In the genomic region with DNA sequence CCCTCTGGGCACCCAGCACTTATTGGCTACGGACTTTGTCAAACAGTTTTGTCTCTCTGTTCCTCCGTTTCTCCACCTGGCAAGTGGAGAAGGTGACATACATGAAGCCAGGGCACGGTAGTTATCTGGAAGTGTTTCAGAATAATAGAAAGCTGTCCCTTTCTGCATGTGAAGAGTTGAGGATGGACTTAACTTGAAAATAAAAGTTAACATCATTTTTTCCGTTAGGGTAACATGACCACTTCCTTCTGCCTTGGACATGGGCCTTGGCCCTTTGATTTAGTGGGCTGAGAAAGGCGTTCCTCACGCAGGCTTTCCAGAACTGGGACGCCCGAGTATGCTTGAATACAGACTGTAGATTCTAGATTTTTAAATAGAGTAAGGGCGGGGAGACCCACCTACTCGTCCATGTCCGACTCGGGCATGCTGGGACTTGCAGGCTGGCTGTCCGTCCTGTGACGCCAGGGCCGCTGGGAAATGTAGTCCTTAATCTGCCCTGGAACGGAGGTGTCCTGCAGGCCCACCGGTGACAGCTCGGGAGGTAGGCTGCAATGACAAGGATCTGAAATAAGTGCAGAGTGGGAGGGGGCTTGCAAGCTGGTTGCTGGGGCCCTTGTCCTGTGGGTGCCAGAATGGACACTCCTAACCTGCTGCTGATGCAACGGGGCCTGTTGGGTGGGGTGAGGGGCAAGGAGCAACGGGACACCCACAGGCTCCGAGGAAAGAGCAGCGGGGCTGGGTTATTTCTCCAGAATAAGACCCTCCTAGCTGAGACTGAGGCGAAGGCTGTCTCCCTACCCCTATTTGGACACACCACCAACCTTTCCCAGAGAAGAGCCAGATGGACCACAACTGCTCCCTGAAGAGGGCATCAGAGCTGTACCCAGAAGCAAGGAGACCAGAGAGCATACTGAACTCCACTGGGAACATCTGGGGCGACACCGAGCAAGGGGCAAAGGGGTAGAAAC, we compare ENCODE assay signal across 8 mouse cellular contexts. TPM values are rescaled to one million over a fixed set of nuclear protein-coding genes. Genes with fewer than 3 reads are reported as not detected.
DNase-seq lines count a peak whose midpoint lies in the region; ATAC-seq and TF ChIP-seq lines count a peak whose summit lies in the region.

A gene (plus strand): TSS at position 475 of the 968 bp plus-strand sequence.

- H3K4me2 ChIP-seq in forebrain, embryonic 15.5 days (replicated peaks): peak within 1 kb of the TSS; percentile 53
- peak within 1 kb of the TSS; percentile 67 for H3K4me2 ChIP-seq in liver, embryonic 16.5 days (ENCODE audit: low read depth, low read length)
- H3K4me2 ChIP-seq in neural tube, embryonic 13.5 days: peak within 1 kb of the TSS; percentile 78

- H3K9ac ChIP-seq in forebrain, embryonic 15.5 days (replicated peaks): peak within 1 kb of the TSS; percentile 69
- peak within 1 kb of the TSS; percentile 60 for H3K9ac ChIP-seq in liver, embryonic 16.5 days (ENCODE audit: low read depth, low read length)
- H3K9ac ChIP-seq in neural tube, embryonic 13.5 days: peak within 1 kb of the TSS; percentile 83

- intact Hi-C loops in heart, postnatal 14 days (cut with DNase I): no loop called here

- no peaks in the 10 kb centered on the region for H3K9me3 ChIP-seq in G1E (replicated peaks)
- no peaks in the 10 kb centered on the region for H3K9me3 ChIP-seq in forebrain, embryonic 15.5 days
- H3K9me3 ChIP-seq in liver, embryonic 16.5 days (replicated peaks; ENCODE audit: control insufficient read depth, low read length): no peaks in the 10 kb centered on the region
- no peaks in the 10 kb centered on the region for H3K9me3 ChIP-seq in neural tube, embryonic 13.5 days

- WGBS in forebrain, embryonic 15.5 days: 15% methylated on average over 25 of the region's 25 CpGs
- WGBS in large intestine, adult 2 months: 7% methylated on average over 25 of the region's 25 CpGs
- 10% methylated on average over 25 of the region's 25 CpGs for WGBS in liver, embryonic 16.5 days (ENCODE audit: insufficient replicate concordance)
- WGBS in neural tube, embryonic 13.5 days: 17% methylated on average over 25 of the region's 25 CpGs

- H3K4me1 ChIP-seq in G1E (ENCODE audit: insufficient read depth, low read depth, low read length): peaks cover 58% of the 10 kb centered on the region
- H3K4me1 ChIP-seq in forebrain, embryonic 15.5 days: peaks cover 15% of the 10 kb centered on the region
- peaks cover 14% of the 10 kb centered on the region for H3K4me1 ChIP-seq in liver, embryonic 16.5 days (ENCODE audit: control insufficient read depth, low read depth, low read length)
- H3K4me1 ChIP-seq in neural tube, embryonic 13.5 days (replicated peaks): peaks cover 25% of the 10 kb centered on the region

- H3K27me3 ChIP-seq in G1E (ENCODE audit: insufficient read depth, low read length): 0 out of 2 replicates have a peak, but pooled peaks cover 3% of the 10 kb centered on the region
- H3K27me3 ChIP-seq in forebrain, embryonic 15.5 days: no peaks in the 10 kb centered on the region
- H3K27me3 ChIP-seq in liver, embryonic 16.5 days (ENCODE audit: control insufficient read depth, insufficient read depth, low read depth, low read length): no peaks in the 10 kb centered on the region
- H3K27me3 ChIP-seq in neural tube, embryonic 13.5 days: no peaks in the 10 kb centered on the region

- peaks cover 35% of the 10 kb centered on the region for H3K36me3 ChIP-seq in G1E (replicated peaks)
- H3K36me3 ChIP-seq in forebrain, embryonic 15.5 days: peaks cover 6% of the 10 kb centered on the region
- no peaks in the 10 kb centered on the region for H3K36me3 ChIP-seq in liver, embryonic 16.5 days (ENCODE audit: control insufficient read depth, insufficient read depth)
- peaks cover 22% of the 10 kb centered on the region for H3K36me3 ChIP-seq in neural tube, embryonic 13.5 days

- TF ChIP-seq CTCF in G1E (IDR thresholded peaks at IDR 0.05; ENCODE audit: low read depth, low read length): no peak

- peak; percentile 66 for DNase-seq in G1E (ENCODE audit: low spot score)
- DNase-seq in cerebellum, adult 11-12 months: peak; percentile 84
- DNase-seq in heart, postnatal 14 days: peak; percentile 78 to 83
- no peak for DNase-seq in large intestine, adult 2 months (ENCODE audit: low read depth, low spot score)
- DNase-seq in telencephalon, adult 2 months (ENCODE audit: low read depth, low spot score): peak; percentile 86

- ATAC-seq in G1E (ENCODE audit: extremely low read depth, insufficient number of reproducible peaks, low FRiP score, poor library complexity, severe bottlenecking): peak; percentile 73
- peak; percentile 93 for ATAC-seq in forebrain, embryonic 15.5 days (replicated peaks)
- peak; percentile 84 for ATAC-seq in liver, embryonic 16.5 days (ENCODE audit: low read depth)
- peak; percentile 88 for ATAC-seq in neural tube, embryonic 13.5 days (ENCODE audit: low read depth)

- H3K27ac ChIP-seq in forebrain, embryonic 15.5 days (replicated peaks): no peak within 1 kb of the TSS
- H3K27ac ChIP-seq in liver, embryonic 16.5 days (ENCODE audit: low read length): 0 out of 2 replicates have a peak within 1 kb of the TSS, but pooled peaks have one; percentile 14
- peak within 1 kb of the TSS; percentile 54; the same call in 1 of the 2 replicates for H3K27ac ChIP-seq in neural tube, embryonic 13.5 days (replicated peaks)

- peak within 1 kb of the TSS; percentile 77 for H3K4me3 ChIP-seq in G1E (ENCODE audit: low read depth, low read length)
- peak within 1 kb of the TSS; percentile 61 for H3K4me3 ChIP-seq in forebrain, embryonic 15.5 days
- peak within 1 kb of the TSS; percentile 67 for H3K4me3 ChIP-seq in liver, embryonic 16.5 days (ENCODE audit: low read depth, low read length)
- H3K4me3 ChIP-seq in neural tube, embryonic 13.5 days: peak within 1 kb of the TSS; percentile 62

RNA-seq across cellular contexts. Expression of the gene that starts here (rescaled TPM):
- total RNA-seq in G1E (2014; fragmentation: Nextera tagmentation): 127 and 141 TPM in 2 replicates
- 119 and 128 TPM in 2 replicates for total RNA-seq in G1E (2017)
- 48.3 and 51.4 TPM in 2 replicates for polyA plus RNA-seq in G1E (2012)
- 22.6 and 25.2 TPM in 2 replicates for polyA plus RNA-seq in forebrain, embryonic 15.5 days (2015; fragmentation: Nextera tagmentation; extraction: Ambion mirVana)
- 10 to 100 TPM; 12.5 to 13.6 TPM for total RNA-seq in heart, postnatal 14 days (2021)
- polyA plus RNA-seq in large intestine, adult 2 months (2012; rRNA removed): 32.8 and 41.7 TPM in 2 replicates
- 32.7 and 39.1 TPM in 2 replicates for polyA plus RNA-seq in liver, embryonic 16.5 days (2015; fragmentation: Nextera tagmentation; extraction: Ambion mirVana)
- 23.6 and 29.1 TPM in 2 replicates for polyA plus RNA-seq in neural tube, embryonic 13.5 days (2015; fragmentation: Nextera tagmentation; extraction: Ambion mirVana)

Comparison
In these comparisons a context has a peak if more than half of its experiments do, and no peak if none do; other contexts are left out.
1. RNA of the gene that starts here (total RNA-seq): 119 to 141 TPM in G1E; 12.5 to 13.6 TPM in heart, postnatal 14 days; every median in the first group is over 4 times any median in the second.
2. Peak in every context shown above with its lines, with median percentiles within 50 percentile points of each other: ATAC-seq, H3K4me3 ChIP-seq, H3K4me2 ChIP-seq and H3K9ac ChIP-seq.